Mouse (Mus musculus) CH12.LX (cell line): ENCODE results near the gene Grid2.

Experiments
- CTCF ChIP-seq, 2 experiments: IDR thresholded peaks in 1 of 2; conservative IDR thresholded peaks in 1 of 2; 2 replicates each; pipeline ENCODE4 v1.5.1; 2011 to 2012; ENCODE audit warnings: low read depth in 2 of 2, low read length in 2 of 2, improper control_type of control experiment in 1 of 2, inconsistent platforms in 1 of 2, mild to moderate bottlenecking in 1 of 2, moderate library complexity in 1 of 2
- MEF2A ChIP-seq: IDR thresholded peaks from 2 replicates; pipeline ENCODE4 v1.6.1; 2014; ENCODE audit warnings: low read depth, mild to moderate bottlenecking, inconsistent platforms, low read length, improper control_type of control experiment, borderline replicate concordance
- MYC ChIP-seq: IDR thresholded peaks from 2 replicates; pipeline ENCODE4 v1.6.1; 2011; ENCODE audit warnings: low read depth, mild to moderate bottlenecking, improper control_type of control experiment, low read length

GRCm38 (mm10) chr6:64678815-64679214 lies 1423.1 kb downstream of the Grid2 start:
- TF ChIP-seq MYC (no peak), CTCF (conservative IDR thresholded peaks at IDR 0.05 in 1 of 2, IDR thresholded peaks at IDR 0.05 in 1 of 2; ENCODE audit: low read depth in 2 of 2, low read length in 2 of 2) (no peak), MEF2A (no peak)
